Mouse (Mus musculus): ENCODE measurements at regions not wholly inside any gene's neighbourhood (a gene's known extent, or its start where the extent isn't known, plus 50 kb on each side); places are given as distances from the start of the nearest gene placed in this dataset.

DNA sequence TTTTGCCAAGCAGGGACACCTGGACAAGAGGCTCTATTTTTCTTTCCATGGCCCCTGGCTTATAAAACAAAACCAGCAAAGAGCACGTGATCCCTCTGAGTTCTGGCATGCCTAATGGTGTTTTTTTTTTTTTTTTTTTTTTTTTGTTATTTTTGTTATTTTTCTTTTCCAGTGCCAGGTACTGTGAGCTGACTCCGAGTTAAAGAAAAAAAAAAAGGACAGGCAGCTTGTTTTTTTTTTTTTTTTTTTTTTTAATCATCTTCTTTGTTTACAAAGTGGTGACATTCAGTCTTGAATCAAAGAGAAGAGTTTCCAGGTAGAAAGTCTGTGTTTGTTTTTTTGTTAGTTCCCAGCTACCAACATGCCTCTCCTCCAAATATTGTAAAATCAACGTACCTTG lies 263.8 kb downstream of the Bcl11a start:
- no peak for TF ChIP-seq POLR2A (IDR thresholded peaks at IDR 0.05; ENCODE audit: extremely low read depth, insufficient read depth, low read length)
- no peak for TF ChIP-seq CTCF (IDR thresholded peaks at IDR 0.05; ENCODE audit: low read depth, low read length)
